Mouse (Mus musculus): ENCODE data around the gene Gm20661. TPM values are rescaled to one million over a fixed set of nuclear protein-coding genes. Genes with fewer than 3 reads are reported as not detected.

Gene Gm20661
- polyA plus RNA-seq, 1 experiment from 2014 or later: 12.8 TPM

GRCm38 (mm10) chr9:108020741-108021140 lies 37.9 kb downstream of the Gm20661 start:
- no peak overlapping the region for H3K27ac ChIP-seq (ENCODE audit: low read length)
- 90% methylated on average over 1 of the region's 1 CpGs for WGBS

DNA sequence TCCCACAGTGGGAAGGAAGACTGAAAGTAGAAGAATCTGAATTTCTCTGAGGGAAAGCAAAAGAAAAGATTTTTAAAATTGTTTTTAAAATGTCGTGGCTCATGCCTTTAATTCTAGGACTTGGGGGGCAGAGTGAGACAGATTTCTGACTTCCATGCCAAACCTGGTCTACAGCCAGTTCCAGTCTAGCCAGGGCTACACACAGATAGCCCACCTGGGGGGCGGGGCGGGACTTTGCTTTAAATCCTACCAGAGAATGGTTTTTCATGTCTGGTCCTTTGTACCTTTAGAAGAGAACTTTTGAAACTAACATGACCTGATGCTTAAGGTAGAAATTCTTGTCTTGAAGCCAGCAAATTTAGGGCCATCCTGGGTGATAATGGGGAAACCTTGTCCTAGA lies 40.4 kb downstream of the Gm20661 start:
- Histone ChIP-seq H3K27me3 (ENCODE audit: control insufficient read depth, insufficient read depth, low read length) (no peaks in the 10 kb centered on the region), H3K27ac (ENCODE audit: low read length) (no peak overlapping the region), H3K4me1 (ENCODE audit: control insufficient read depth, insufficient read depth, low read length) (no peaks in the 10 kb centered on the region), H3K9me3 (ENCODE audit: control insufficient read depth, low read depth, low read length) (no peaks in the 10 kb centered on the region), H3K9ac (replicated peaks; ENCODE audit: low read depth, low read length) (no peak overlapping the region), H3K4me3 (ENCODE audit: low read depth, low read length) (no peak overlapping the region), H3K36me3 (ENCODE audit: control insufficient read depth, insufficient read depth, low read length) (peaks cover 34% of the 10 kb centered on the region), H3K4me2 (replicated peaks; ENCODE audit: low read depth, low read length) (no peak overlapping the region)
- ATAC-seq (ENCODE audit: insufficient number of reproducible peaks, insufficient read depth, low FRiP score, low read depth): no peak
- WGBS: 90% methylated on average over 3 of the region's 3 CpGs

More at GRCm38 (mm10) chr9:108020741-108021140, 37.9 kb downstream of the Gm20661 start:
- no peak for ATAC-seq (ENCODE audit: insufficient number of reproducible peaks, insufficient read depth, low FRiP score, low read depth)
- no peak overlapping the region for H3K9ac ChIP-seq (replicated peaks; ENCODE audit: low read depth, low read length)
- peaks cover 19% of the 10 kb centered on the region for H3K36me3 ChIP-seq (ENCODE audit: control insufficient read depth, insufficient read depth, low read length)
- H3K27me3 ChIP-seq (ENCODE audit: control insufficient read depth, insufficient read depth, low read length): no peaks in the 10 kb centered on the region
- H3K4me2 ChIP-seq (replicated peaks; ENCODE audit: low read depth, low read length): no peak overlapping the region
- H3K9me3 ChIP-seq (ENCODE audit: control insufficient read depth, low read depth, low read length): no peaks in the 10 kb centered on the region
- no peaks in the 10 kb centered on the region for H3K4me1 ChIP-seq (ENCODE audit: control insufficient read depth, insufficient read depth, low read length)
- H3K4me3 ChIP-seq (ENCODE audit: low read depth, low read length): no peak overlapping the region

- Histone ChIP-seq H3K27ac (ENCODE audit: low read length) (no peak overlapping the region), H3K4me3 (ENCODE audit: low read depth, low read length) (no peak overlapping the region), H3K9ac (replicated peaks; ENCODE audit: low read depth, low read length) (no peak overlapping the region), H3K4me2 (replicated peaks; ENCODE audit: low read depth, low read length) (no peak overlapping the region), H3K4me1 (ENCODE audit: control insufficient read depth, insufficient read depth, low read length) (no peaks in the 10 kb centered on the region), H3K9me3 (ENCODE audit: control insufficient read depth, low read depth, low read length) (no peaks in the 10 kb centered on the region), H3K36me3 (ENCODE audit: control insufficient read depth, insufficient read depth, low read length) (peaks cover 34% of the 10 kb centered on the region), H3K27me3 (ENCODE audit: control insufficient read depth, insufficient read depth, low read length) (no peaks in the 10 kb centered on the region)
- WGBS: 87% methylated on average over 3 of the region's 3 CpGs
- no peak for ATAC-seq (ENCODE audit: insufficient number of reproducible peaks, insufficient read depth, low FRiP score, low read depth)
These were observed 43.7 kb downstream of the Gm20661 start for GRCm38 (mm10) chr9:108026584-108026983.

DNA sequence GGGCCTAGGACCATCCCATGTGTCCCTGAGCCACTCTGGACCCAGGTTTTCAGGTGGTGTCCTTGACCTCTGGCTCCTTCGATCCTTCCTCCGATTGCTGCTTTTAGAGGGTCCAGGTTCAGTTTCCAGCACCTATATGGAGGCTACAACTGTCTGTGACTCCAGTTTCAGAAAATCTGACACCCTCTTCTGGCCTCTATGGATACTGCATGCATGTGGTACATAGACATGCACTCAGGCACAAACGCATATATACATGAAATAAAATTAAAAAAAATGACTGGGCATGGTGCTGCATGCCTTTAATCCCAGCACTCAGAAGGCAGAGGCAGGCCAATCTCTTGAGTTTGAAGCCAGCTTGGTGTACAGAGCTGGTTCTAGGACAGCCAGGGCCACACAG lies 45.0 kb downstream of the Gm20661 start:
- ATAC-seq (ENCODE audit: insufficient number of reproducible peaks, insufficient read depth, low FRiP score, low read depth): no peak
- no peak overlapping the region for H3K27ac ChIP-seq (ENCODE audit: low read length)
- H3K27me3 ChIP-seq (ENCODE audit: control insufficient read depth, insufficient read depth, low read length): no peaks in the 10 kb centered on the region
- H3K4me2 ChIP-seq (replicated peaks; ENCODE audit: low read depth, low read length): no peak overlapping the region
- peaks cover 40% of the 10 kb centered on the region for H3K36me3 ChIP-seq (ENCODE audit: control insufficient read depth, insufficient read depth, low read length)
- no peak overlapping the region for H3K4me3 ChIP-seq (ENCODE audit: low read depth, low read length)
- no peaks in the 10 kb centered on the region for H3K9me3 ChIP-seq (ENCODE audit: control insufficient read depth, low read depth, low read length)
- no peak overlapping the region for H3K9ac ChIP-seq (replicated peaks; ENCODE audit: low read depth, low read length)
- WGBS: 95% methylated on average over 3 of the region's 3 CpGs
- no peaks in the 10 kb centered on the region for H3K4me1 ChIP-seq (ENCODE audit: control insufficient read depth, insufficient read depth, low read length)

DNA sequence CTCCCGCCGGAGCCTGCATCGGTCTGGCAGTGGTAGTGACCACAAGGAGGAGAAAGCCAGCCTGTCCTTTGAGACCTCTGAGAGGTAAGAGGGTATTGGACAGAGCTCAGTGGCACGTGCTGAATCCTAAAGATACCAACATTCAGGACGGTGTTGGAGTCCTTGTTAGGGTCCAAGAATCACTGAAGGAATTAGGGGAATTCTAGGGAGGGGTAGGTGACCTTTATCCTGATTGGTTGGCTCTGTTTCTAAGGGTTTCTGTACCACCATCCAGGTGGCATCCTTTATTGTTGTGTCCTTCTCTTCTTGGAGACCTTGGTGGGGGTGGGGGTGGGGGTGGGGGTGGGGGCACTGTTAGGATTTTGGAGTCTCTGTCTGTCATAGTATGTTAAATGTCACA lies 49.3 kb downstream of the Gm20661 start:
- Histone ChIP-seq H3K27ac (ENCODE audit: low read length) (no peak overlapping the region), H3K4me3 (ENCODE audit: low read depth, low read length) (no peak overlapping the region), H3K9me3 (ENCODE audit: control insufficient read depth, low read depth, low read length) (no peaks in the 10 kb centered on the region), H3K4me1 (ENCODE audit: control insufficient read depth, insufficient read depth, low read length) (no peaks in the 10 kb centered on the region), H3K36me3 (ENCODE audit: control insufficient read depth, insufficient read depth, low read length) (peaks cover 32% of the 10 kb centered on the region), H3K9ac (replicated peaks; ENCODE audit: low read depth, low read length) (no peak overlapping the region), H3K27me3 (ENCODE audit: control insufficient read depth, insufficient read depth, low read length) (no peaks in the 10 kb centered on the region), H3K4me2 (replicated peaks; ENCODE audit: low read depth, low read length) (no peak overlapping the region)
- ATAC-seq (ENCODE audit: insufficient number of reproducible peaks, insufficient read depth, low FRiP score, low read depth): no peak
- WGBS: 94% methylated on average over 5 of the region's 5 CpGs

GRCm38 (mm10) chr9:108035331-108036156 lies 52.7 kb downstream of the Gm20661 start:
- Histone ChIP-seq H3K36me3 (ENCODE audit: control insufficient read depth, insufficient read depth, low read length) (peaks cover 41% of the 10 kb centered on the region), H3K4me2 (replicated peaks; ENCODE audit: low read depth, low read length) (no peak overlapping the region), H3K4me1 (ENCODE audit: control insufficient read depth, insufficient read depth, low read length) (no peaks in the 10 kb centered on the region), H3K9ac (replicated peaks; ENCODE audit: low read depth, low read length) (no peak overlapping the region), H3K4me3 (ENCODE audit: low read depth, low read length) (no peak overlapping the region), H3K27me3 (ENCODE audit: control insufficient read depth, insufficient read depth, low read length) (no peaks in the 10 kb centered on the region), H3K27ac (ENCODE audit: low read length) (no peak overlapping the region), H3K9me3 (ENCODE audit: control insufficient read depth, low read depth, low read length) (no peaks in the 10 kb centered on the region)
- ATAC-seq (ENCODE audit: insufficient number of reproducible peaks, insufficient read depth, low FRiP score, low read depth): 0 out of 2 replicates have a peak, but pooled peaks have one; percentile 42
- WGBS: 95% methylated on average over 2 of the region's 2 CpGs

Other genes with a start within 250 kb of the Gm20661 start
- gene Rbm5, start 212.1 kb upstream of the Gm20661 start, polyA plus RNA-seq (2014; fragmentation: Nextera tagmentation; extraction: Ambion mirVana): 204 and 205 TPM in 2 replicates
- 76.5 and 83.3 TPM in 2 replicates for gene Rbm6, start 109.8 kb upstream of the Gm20661 start, polyA plus RNA-seq (2014; fragmentation: Nextera tagmentation; extraction: Ambion mirVana)
- 15.2 and 20.7 TPM in 2 replicates for gene Mon1a, start 94.9 kb upstream of the Gm20661 start, polyA plus RNA-seq (2014; fragmentation: Nextera tagmentation; extraction: Ambion mirVana)
- gene Mst1r, start 76.2 kb upstream of the Gm20661 start, polyA plus RNA-seq (2014; fragmentation: Nextera tagmentation; extraction: Ambion mirVana): 3.3 and 5.1 TPM in 2 replicates
- not detected in 2 replicates for gene Actl11, start 54.6 kb upstream of the Gm20661 start, polyA plus RNA-seq (2014; fragmentation: Nextera tagmentation; extraction: Ambion mirVana)
- 1.6 and 1.9 TPM in 2 replicates for gene Camkv, start 47.4 kb upstream of the Gm20661 start, polyA plus RNA-seq (2014; fragmentation: Nextera tagmentation; extraction: Ambion mirVana)
- gene Traip, start 32.9 kb upstream of the Gm20661 start, polyA plus RNA-seq (2014; fragmentation: Nextera tagmentation; extraction: Ambion mirVana): 18.9 and 21.2 TPM in 2 replicates
- 48.7 and 54.0 TPM in 2 replicates for gene Uba7, start 7.6 kb upstream of the Gm20661 start, polyA plus RNA-seq (2014; fragmentation: Nextera tagmentation; extraction: Ambion mirVana)
- gene Inka1, start 2.8 kb downstream of the Gm20661 start, polyA plus RNA-seq (2014; fragmentation: Nextera tagmentation; extraction: Ambion mirVana): 52.9 and 64.9 TPM in 2 replicates
- 19.7 and 23.9 TPM in 2 replicates for gene Cdhr4, start 9.4 kb downstream of the Gm20661 start, polyA plus RNA-seq (2014; fragmentation: Nextera tagmentation; extraction: Ambion mirVana)
- 0.20 and 0.84 TPM in 2 replicates for gene Gm20662, start 13.3 kb downstream of the Gm20661 start, polyA plus RNA-seq (2014; fragmentation: Nextera tagmentation; extraction: Ambion mirVana)
- 29.1 and 29.2 TPM in 2 replicates for gene Ip6k1, start 19.4 kb downstream of the Gm20661 start, polyA plus RNA-seq (2014; fragmentation: Nextera tagmentation; extraction: Ambion mirVana)
- gene Gmppb, start 66.2 kb downstream of the Gm20661 start, polyA plus RNA-seq (2014; fragmentation: Nextera tagmentation; extraction: Ambion mirVana): 21.4 and 26.6 TPM in 2 replicates
- gene Amigo3, start 70.1 kb downstream of the Gm20661 start, polyA plus RNA-seq (2014; fragmentation: Nextera tagmentation; extraction: Ambion mirVana): 3.1 TPM in 2 replicates
- gene Mst1, start 97.4 kb downstream of the Gm20661 start, polyA plus RNA-seq (2014; fragmentation: Nextera tagmentation; extraction: Ambion mirVana): 3.7 and 4.4 TPM in 2 replicates
- 31.1 and 33.5 TPM in 2 replicates for gene Rnf123, start 100.3 kb downstream of the Gm20661 start, polyA plus RNA-seq (2014; fragmentation: Nextera tagmentation; extraction: Ambion mirVana)
- 52.2 and 58.0 TPM in 2 replicates for gene Apeh, start 111.5 kb downstream of the Gm20661 start, polyA plus RNA-seq (2014; fragmentation: Nextera tagmentation; extraction: Ambion mirVana)
- 2.6 and 2.7 TPM in 2 replicates for gene Bsn, start 207.3 kb downstream of the Gm20661 start, polyA plus RNA-seq (2014; fragmentation: Nextera tagmentation; extraction: Ambion mirVana)